Mouse (Mus musculus) intestine, postnatal 0 days (tissue): ENCODE measurements around the gene Prm3. TPM values are rescaled to one million over a fixed set of nuclear protein-coding genes. Genes with fewer than 3 reads are reported as not detected.

Experiments used
- ATAC-seq: fragments of 200-750 bp; cut with Nextera tagmentation; 2 replicates; pipeline ENCODE4 v1.8.0; 2017; ENCODE audit warnings: mild to moderate bottlenecking, moderate TSS enrichment, moderate library complexity
- H3K27ac ChIP-seq: fragments of 300-500 bp; sonication (generic); 2 replicates; pipeline ENCODE4 v1.5.1; 2014; ENCODE audit warnings: mild to moderate bottlenecking, low read depth, low read length, moderate library complexity
- H3K27me3 ChIP-seq: fragments of 300-500 bp; sonication (generic); replicated peaks from 2 replicates; pipeline ENCODE4 v1.6.1; 2014; ENCODE audit warnings: low read length, mixed read lengths; ENCODE audit not compliant: control insufficient read depth, insufficient read depth
- H3K36me3 ChIP-seq: fragments of 300-500 bp; sonication (generic); 2 replicates; pipeline ENCODE4 v1.6.1; 2014; ENCODE audit warnings: mild to moderate bottlenecking, moderate library complexity; ENCODE audit not compliant: control insufficient read depth, insufficient read depth
- H3K4me1 ChIP-seq: fragments of 300-500 bp; sonication (generic); replicated peaks from 2 replicates; pipeline ENCODE4 v1.6.1; 2014; ENCODE audit warnings: antibody characterized with exemption, low read length, mixed read lengths; ENCODE audit not compliant: control insufficient read depth, insufficient read depth
- H3K4me2 ChIP-seq: fragments of 300-500 bp; sonication (generic); replicated peaks from 2 replicates; pipeline ENCODE4 v1.6.1; 2014; ENCODE audit warnings: low read depth, mild to moderate bottlenecking, moderate library complexity
- H3K4me3 ChIP-seq: fragments of 300-500 bp; sonication (generic); 2 replicates; pipeline ENCODE4 v1.5.1; 2014; ENCODE audit warnings: low read depth, low read length
- H3K9ac ChIP-seq: fragments of 300-500 bp; sonication (generic); 2 replicates; pipeline ENCODE4 v1.6.1; 2014; ENCODE audit warnings: mild to moderate bottlenecking, low read depth, low read length
- H3K9me3 ChIP-seq: fragments of 300-500 bp; sonication (generic); 2 replicates; pipeline ENCODE4 v1.6.1; 2016; ENCODE audit warnings: mixed run types; ENCODE audit not compliant: control insufficient read depth
- CTCF ChIP-seq: sonication (generic); IDR thresholded peaks from 2 replicates; pipeline ENCODE4 v1.5.1; 2016; ENCODE audit warnings: low read depth, mild to moderate bottlenecking, control low read depth, antibody characterized with exemption, moderate library complexity
- WGBS: fragments of 180-500 bp; shearing (Covaris S2); extraction: QIAGEN DNeasy Blood & Tissue Kit; methylation state at CpG from one replicate; pipeline ENCODE4 v1.1.7; 2014; 5-methylcytosine and 5-hydroxymethylcytosine counted together
- polyA plus RNA-seq: library from polyadenylated mRNA; unstranded; fragments of >200 nt; fragmentation: Nextera tagmentation; extraction: Ambion mirVana; gene quantifications from 2 replicates; pipeline ENCODE4 v1.2.1, GENCODE M21; 2015

The Prm3 gene
- polyA plus RNA-seq, 1 experiment from 2014 or later = not detected

DNA sequence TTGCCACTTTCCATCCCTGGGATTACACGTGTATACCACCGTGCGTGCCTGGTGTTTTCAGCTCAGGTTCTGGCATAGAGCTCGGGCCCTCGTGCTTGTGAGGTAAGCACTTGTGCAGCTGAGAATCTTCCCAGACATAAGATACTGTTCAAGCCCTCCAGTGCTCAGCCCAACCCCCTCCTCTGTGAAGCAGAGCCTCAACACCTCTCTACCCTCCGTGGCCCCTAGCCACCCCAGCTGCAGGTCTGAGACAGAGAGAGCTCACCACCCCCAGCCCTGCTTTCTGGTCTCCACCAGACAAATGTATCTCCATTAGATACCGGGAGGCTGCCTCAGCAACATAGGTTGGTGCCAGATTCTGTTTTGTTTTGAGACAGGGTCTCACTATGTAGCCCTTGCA is 41.5 kb downstream of the Prm3 start:
- Histone ChIP-seq H3K27me3 (no peaks in the 10 kb centered on the region), H3K4me3 (no peak overlapping the region)
- ATAC-seq = no peak

GRCm38 (mm10) chr16:10741082-10741481 is 49.6 kb downstream of the Prm3 start:
- WGBS = 64% methylated on average over 2 of the region's 2 CpGs
- peak; percentile 80 for ATAC-seq

More for the DNA sequence above, 41.5 kb downstream of the Prm3 start:
- Histone ChIP-seq H3K27ac (no peak overlapping the region), H3K9ac (no peak overlapping the region), H3K4me1 (0 out of 2 replicates have a peak, but pooled peaks cover 4% of the 10 kb centered on the region), H3K9me3 (no peaks in the 10 kb centered on the region), H3K4me2 (no peak overlapping the region), H3K36me3 (no peaks in the 10 kb centered on the region)
- WGBS = 31% methylated on average over 7 of the region's 7 CpGs
- TF ChIP-seq CTCF = no peak

More at GRCm38 (mm10) chr16:10741082-10741481, 49.6 kb downstream of the Prm3 start:
- no peak overlapping the region for H3K27ac ChIP-seq
- no peaks in the 10 kb centered on the region for H3K27me3 ChIP-seq
- TF ChIP-seq CTCF = no peak
- no peak overlapping the region for H3K9ac ChIP-seq
- no peak overlapping the region for H3K4me2 ChIP-seq
- no peaks in the 10 kb centered on the region for H3K36me3 ChIP-seq
- no peak overlapping the region for H3K4me3 ChIP-seq
- no peaks in the 10 kb centered on the region for H3K4me1 ChIP-seq
- H3K9me3 ChIP-seq = no peaks in the 10 kb centered on the region

Other genes starting within 250 kb of the Prm3 start
- gene Dexi, start 247.9 kb downstream of the Prm3 start, polyA plus RNA-seq = 8.9 and 9.3 TPM in 2 replicates
- 30.4 and 31.0 TPM in 2 replicates for gene Clec16a, start 245.6 kb downstream of the Prm3 start, polyA plus RNA-seq
- 3.8 and 4.0 TPM in 2 replicates for gene Socs1, start 5.4 kb downstream of the Prm3 start, polyA plus RNA-seq
- gene Tnp2, start 2.3 kb downstream of the Prm3 start, polyA plus RNA-seq = not detected in 2 replicates
- not detected in 2 replicates for gene Prm2, start 5.2 kb upstream of the Prm3 start, polyA plus RNA-seq
- not detected in 2 replicates for gene Prm1, start 14.9 kb upstream of the Prm3 start, polyA plus RNA-seq
- not detected in 2 replicates for gene Gm11172, start 22.0 kb upstream of the Prm3 start, polyA plus RNA-seq
- gene Rmi2, start 44.1 kb upstream of the Prm3 start, polyA plus RNA-seq = 0.53 and 0.88 TPM in 2 replicates